ENCODE assay signal across 8 mouse cellular contexts in the genomic region with DNA sequence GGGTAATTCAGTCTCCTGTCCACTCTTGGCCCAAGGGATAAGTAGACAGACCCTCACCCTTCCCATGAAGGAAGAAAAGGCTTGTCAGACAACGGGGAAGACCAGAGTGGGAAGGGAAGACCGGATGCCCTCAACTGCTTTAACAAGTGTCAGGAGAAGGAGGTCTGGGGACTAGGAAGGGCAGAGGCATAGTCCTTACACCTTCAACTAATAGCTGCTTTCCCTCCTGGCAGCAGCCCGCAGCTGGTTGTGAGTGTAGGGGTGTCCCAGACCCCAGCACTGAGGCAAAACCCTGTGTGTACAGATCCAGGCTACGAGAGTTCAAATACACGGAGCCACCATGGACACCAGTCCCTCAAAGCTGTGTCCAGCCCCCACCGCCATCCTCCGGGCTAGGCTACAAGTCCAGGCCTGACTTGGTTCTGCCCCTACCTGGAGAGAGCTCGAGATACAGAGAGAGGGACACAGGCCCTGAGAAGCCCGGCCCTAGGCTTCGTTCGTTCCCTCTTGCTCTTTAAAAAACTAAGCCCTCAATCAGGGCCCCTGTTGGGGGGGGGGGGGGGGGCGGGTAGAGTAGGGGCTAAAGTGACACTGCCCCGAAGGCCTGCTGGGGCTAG. TPM values are rescaled to one million over a fixed set of nuclear protein-coding genes. Genes with fewer than 3 reads are reported as not detected.
DNase-seq lines count a peak whose midpoint lies in the region; ATAC-seq lines count a peak whose summit lies in the region.

No protein-coding gene starts in this region.

- peak overlapping the region; percentile 67 for H3K4me3 ChIP-seq in forebrain, embryonic 16.5 days (replicated peaks; ENCODE audit: low read length)
- H3K4me3 ChIP-seq in liver, embryonic 11.5 days (ENCODE audit: low read depth, low read length): peak overlapping the region; percentile 81

- H3K4me1 ChIP-seq in forebrain, embryonic 16.5 days (replicated peaks; ENCODE audit: control insufficient read depth, insufficient read depth, low read length): peaks cover 30% of the 10 kb centered on the region
- H3K4me1 ChIP-seq in liver, embryonic 11.5 days (replicated peaks; ENCODE audit: control insufficient read depth, insufficient read depth, low read length): peaks cover 64% of the 10 kb centered on the region

- DNase-seq in embryo, embryonic 9.5 days (ENCODE audit: extremely low spot score): peak; percentile 48
- no peak for DNase-seq in embryo, embryonic 10.5 days (ENCODE audit: low spot score)
- DNase-seq in 3134 (ENCODE audit: extremely low read depth, insufficient read length, low spot score): peak; percentile 49
- DNase-seq in liver, embryonic 11.5 days (ENCODE audit: low spot score): no peak
- no peak for DNase-seq in right cerebral cortex, postnatal 25 days
- no peak for DNase-seq in adrenal gland, postnatal 14 days
- no peak for DNase-seq in layer of hippocampus, adult 18-20 months (ENCODE audit: low spot score in 2 of 2)

- H3K9ac ChIP-seq in forebrain, embryonic 16.5 days (replicated peaks; ENCODE audit: low read depth, low read length): peak overlapping the region; percentile 70
- peak overlapping the region; percentile 74 for H3K9ac ChIP-seq in liver, embryonic 11.5 days (ENCODE audit: low read depth, low read length)

- ATAC-seq in forebrain, embryonic 16.5 days: no peak
- no peak for ATAC-seq in liver, embryonic 11.5 days (replicated peaks; ENCODE audit: low FRiP score)

- 7% methylated on average over 13 of the region's 13 CpGs for WGBS in forebrain, embryonic 16.5 days
- 18% methylated on average over 12 of the region's 13 CpGs for WGBS in liver, embryonic 11.5 days

- no peaks in the 10 kb centered on the region for H3K9me3 ChIP-seq in forebrain, embryonic 16.5 days (ENCODE audit: control insufficient read depth, low read length)
- no peaks in the 10 kb centered on the region for H3K9me3 ChIP-seq in liver, embryonic 11.5 days (ENCODE audit: control insufficient read depth, low read length)

- no peaks in the 10 kb centered on the region for H3K36me3 ChIP-seq in forebrain, embryonic 16.5 days (ENCODE audit: control insufficient read depth, insufficient read depth)
- H3K36me3 ChIP-seq in liver, embryonic 11.5 days (ENCODE audit: control insufficient read depth, insufficient read depth, low read length): no peaks in the 10 kb centered on the region

- H3K27ac ChIP-seq in forebrain, embryonic 16.5 days (ENCODE audit: low read length): no peak overlapping the region
- peak overlapping the region; percentile 95 for H3K27ac ChIP-seq in liver, embryonic 11.5 days (ENCODE audit: low read depth, low read length)

- H3K4me2 ChIP-seq in forebrain, embryonic 16.5 days (ENCODE audit: low read length): peak overlapping the region; percentile 95
- peak overlapping the region; percentile 95 for H3K4me2 ChIP-seq in liver, embryonic 11.5 days

- H3K27me3 ChIP-seq in forebrain, embryonic 16.5 days (replicated peaks; ENCODE audit: control insufficient read depth, insufficient read depth, low read length): peaks cover 5% of the 10 kb centered on the region
- peaks cover 21% of the 10 kb centered on the region for H3K27me3 ChIP-seq in liver, embryonic 11.5 days (replicated peaks; ENCODE audit: control insufficient read depth, insufficient read depth, low read length)

RNA-seq across cellular contexts. Expression of gene Tead3, which starts 1.2 kb away (rescaled TPM):
- polyA plus RNA-seq in forebrain, embryonic 16.5 days (2015; fragmentation: Nextera tagmentation; extraction: Ambion mirVana): 1.5 and 1.8 TPM in 2 replicates
- 4.3 and 4.6 TPM in 2 replicates for polyA plus RNA-seq in liver, embryonic 11.5 days (2014; fragmentation: Nextera tagmentation; extraction: Ambion mirVana)
- 10.6 and 11.4 TPM in 2 replicates for total RNA-seq in adrenal gland, postnatal 14 days (2021)
- total RNA-seq in layer of hippocampus, adult 18-20 months (2021): 1 to 10 TPM; 2.0 to 2.4 TPM

RNA-seq across cellular contexts. Expression of gene Tulp1, which starts 15.7 kb away (rescaled TPM):
- polyA plus RNA-seq in forebrain, embryonic 16.5 days (2015; fragmentation: Nextera tagmentation; extraction: Ambion mirVana): 1.5 and 1.7 TPM in 2 replicates
- polyA plus RNA-seq in liver, embryonic 11.5 days (2014; fragmentation: Nextera tagmentation; extraction: Ambion mirVana): 2.8 and 3.3 TPM in 2 replicates
- 0.71 TPM in 1 of 2 replicates, not detected in the other for total RNA-seq in adrenal gland, postnatal 14 days (2021)
- not detected for total RNA-seq in layer of hippocampus, adult 18-20 months (2021)

RNA-seq across cellular contexts. Expression of gene Rpl10a, which starts 21.1 kb away (rescaled TPM):
- polyA plus RNA-seq in forebrain, embryonic 16.5 days (2015; fragmentation: Nextera tagmentation; extraction: Ambion mirVana): 354 and 367 TPM in 2 replicates
- polyA plus RNA-seq in liver, embryonic 11.5 days (2014; fragmentation: Nextera tagmentation; extraction: Ambion mirVana): 683 and 733 TPM in 2 replicates
- 814 and 958 TPM in 2 replicates for total RNA-seq in adrenal gland, postnatal 14 days (2021)
- 100 to 1,000 TPM; 356 to 365 TPM for total RNA-seq in layer of hippocampus, adult 18-20 months (2021)

RNA-seq across cellular contexts. Expression of gene Fance, which starts 36.1 kb away (rescaled TPM):
- polyA plus RNA-seq in forebrain, embryonic 16.5 days (2015; fragmentation: Nextera tagmentation; extraction: Ambion mirVana): 20.9 and 25.0 TPM in 2 replicates
- 30.2 and 31.1 TPM in 2 replicates for polyA plus RNA-seq in liver, embryonic 11.5 days (2014; fragmentation: Nextera tagmentation; extraction: Ambion mirVana)
- total RNA-seq in adrenal gland, postnatal 14 days (2021): 20.5 and 29.6 TPM in 2 replicates
- total RNA-seq in layer of hippocampus, adult 18-20 months (2021): 10 to 100 TPM; 22.8 to 26.0 TPM

Comparison
In these comparisons a context has a peak if more than half of its experiments do, and no peak if none do; other contexts are left out.
1. DNase-seq: peak in embryo, embryonic 9.5 days (single experiment) and 3134 (single experiment); none in embryo, embryonic 10.5 days (single experiment), liver, embryonic 11.5 days (single experiment), right cerebral cortex, postnatal 25 days (single experiment), adrenal gland, postnatal 14 days (single experiment) and layer of hippocampus, adult 18-20 months (0 of 2).